Mouse (Mus musculus) ES-Bruce4 (cell line): Measurements from ENCODE around the gene Trim44.

Experiments
- CTCF ChIP-seq: IDR thresholded peaks from one replicate; pipeline ENCODE4 v1.8.1; 2011; ENCODE audit warnings: low read depth, low read length
- EP300 ChIP-seq: IDR thresholded peaks from 2 replicates; pipeline ENCODE4 v1.6.1; 2011; ENCODE audit warnings: low read depth, low read length; ENCODE audit not compliant: insufficient read depth
- POLR2A ChIP-seq: IDR thresholded peaks from one replicate; pipeline ENCODE4 v1.8.1; 2011; ENCODE audit warnings: low read length; ENCODE audit not compliant: insufficient read depth

GRCm38 (mm10) chr2:102256100-102256499 is 151.5 kb downstream of the Trim44 start:
- no peak for TF ChIP-seq CTCF
- TF ChIP-seq POLR2A = no peak
- no peak for TF ChIP-seq EP300
